Mouse (Mus musculus): ENCODE results near the gene Snapin. TPM values are rescaled to one million over a fixed set of nuclear protein-coding genes. Genes with fewer than 3 reads are reported as not detected.

The Snapin gene
- total RNA-seq (2021) (10 to 100 TPM; 72.1 to 73.8 TPM), polyA plus RNA-seq (2012; rRNA removed) (23.8 and 32.5 TPM in 2 replicates)
- long read RNA-seq, transcript Snapin-201 (3 exons, 958 nt), result minor isoform, 13 of 72 reads
- long read RNA-seq, transcript Snapin-203 (4 exons, 1,928 nt), result major isoform, 51 of 72 reads
- long read RNA-seq, partial matches to known transcripts, result 3 of 72 reads
- long read RNA-seq, other reads (novel, unspliced or antisense), result 3 of 72 reads

DNA sequence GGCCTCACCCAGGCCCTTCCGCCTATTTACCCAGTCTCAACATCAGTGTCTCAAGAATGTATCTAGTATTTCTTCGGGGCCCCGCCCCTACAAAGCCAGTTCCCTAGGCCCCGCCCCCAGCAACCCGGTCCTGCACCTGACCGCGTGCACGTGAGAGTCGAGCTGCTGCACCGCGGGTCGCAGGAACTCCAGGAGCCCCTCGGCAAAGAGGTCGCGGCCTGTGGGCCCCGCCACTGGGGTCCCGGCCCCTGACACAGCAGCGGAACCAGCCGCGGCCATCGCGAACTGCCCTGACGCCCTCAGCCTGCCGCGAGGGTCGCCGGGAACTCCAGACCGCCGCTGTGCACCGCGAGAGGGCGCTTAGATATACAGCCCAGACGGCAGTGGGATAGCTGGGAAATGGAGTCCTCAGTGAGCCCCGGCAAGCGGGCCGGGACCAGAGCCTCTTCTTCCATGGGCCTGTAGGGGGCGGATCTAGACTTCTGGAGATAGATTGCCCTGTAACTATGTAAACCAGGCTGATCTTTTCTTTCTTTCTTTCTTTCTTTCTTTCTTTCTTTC, at the start of gene Snapin:
TSS of gene Snapin (minus strand) at position 338 of the 561 bp plus-strand sequence.
- peak; percentile 96 for DNase-seq

DNA sequence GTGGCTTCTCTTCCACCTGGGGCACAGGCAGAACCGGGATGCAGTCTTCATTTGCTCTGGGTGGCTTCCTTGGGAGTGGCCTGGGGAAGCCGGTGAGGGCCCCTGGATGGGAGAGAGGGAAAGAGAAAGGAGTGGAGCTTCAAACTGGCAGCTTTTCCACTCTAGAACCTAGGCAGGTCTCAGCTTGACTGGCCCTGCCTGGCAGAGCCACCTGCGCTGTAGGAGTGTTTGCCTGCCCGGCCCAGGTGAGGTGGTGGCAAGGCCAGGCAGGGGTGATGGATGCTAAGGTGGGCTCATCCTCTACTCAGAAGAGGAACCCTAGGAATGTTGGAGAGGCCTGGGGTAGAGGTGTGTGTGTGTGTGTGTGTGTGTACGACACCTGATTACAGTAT, 47.1 kb upstream of the Snapin start:
- no peak for DNase-seq

DNA sequence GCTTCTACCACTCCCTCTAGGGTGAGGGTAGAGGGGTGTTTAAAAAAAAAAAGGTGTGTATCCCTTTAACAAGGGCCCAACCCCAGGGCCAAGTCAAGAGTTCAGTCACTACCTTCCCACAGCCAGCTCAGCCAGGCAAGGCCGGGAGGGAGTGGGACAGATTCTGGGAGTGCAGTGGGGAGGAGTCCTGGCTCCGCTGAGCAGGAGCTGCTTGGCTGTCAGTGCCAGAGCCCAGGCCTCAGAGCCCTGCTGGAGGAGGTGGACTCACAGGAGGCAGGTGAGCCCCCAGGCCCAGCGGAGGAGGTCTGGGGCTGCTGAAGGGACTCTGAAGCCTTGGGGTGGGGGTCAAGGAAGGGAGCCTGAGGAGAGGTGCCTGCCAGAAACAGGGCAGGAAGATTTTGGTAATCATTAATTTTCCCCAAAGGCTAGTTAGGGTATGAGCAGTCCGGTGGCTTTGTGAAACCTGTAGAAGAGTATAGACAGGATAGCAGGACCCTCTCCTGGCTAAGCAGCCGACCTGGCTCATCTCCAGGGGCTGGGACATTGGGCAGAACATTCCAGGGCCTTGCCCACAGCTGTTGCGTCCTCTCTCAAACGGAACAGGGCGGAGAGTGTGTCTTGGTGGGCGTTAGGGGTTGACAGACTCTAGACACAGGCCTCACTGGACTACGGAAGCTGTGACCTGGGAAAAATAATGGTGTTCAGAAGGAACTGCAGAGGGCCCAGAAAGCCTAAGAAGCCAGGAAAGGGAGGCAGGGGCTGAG, 46.5 kb upstream of the Snapin start, which contains the start of gene S100a16:
TSS of gene S100a16 (plus strand) at position 114 of the 764 bp plus-strand sequence.
- peak; percentile 90 for DNase-seq

DNA sequence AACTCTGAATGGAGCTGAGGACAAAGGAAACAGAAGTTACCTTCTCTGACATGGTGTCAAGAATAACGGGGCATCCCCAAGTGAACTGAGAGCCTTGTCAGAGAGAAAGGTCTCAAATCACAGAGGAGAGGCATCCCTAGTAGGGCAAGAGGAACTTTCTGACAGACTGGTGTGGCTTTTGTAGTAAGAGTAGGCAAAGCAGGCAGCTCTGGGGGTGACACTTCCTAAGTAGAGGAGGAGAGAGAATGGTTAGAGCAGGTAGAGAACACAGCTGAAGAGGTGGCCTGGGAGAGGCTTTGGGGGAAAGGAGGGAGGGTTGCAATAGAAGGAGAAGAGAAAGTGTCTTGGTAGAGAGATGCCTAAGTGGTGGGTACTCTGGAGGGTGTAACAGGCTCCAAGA, 44.6 kb upstream of the Snapin start:
- no peak for DNase-seq

DNA sequence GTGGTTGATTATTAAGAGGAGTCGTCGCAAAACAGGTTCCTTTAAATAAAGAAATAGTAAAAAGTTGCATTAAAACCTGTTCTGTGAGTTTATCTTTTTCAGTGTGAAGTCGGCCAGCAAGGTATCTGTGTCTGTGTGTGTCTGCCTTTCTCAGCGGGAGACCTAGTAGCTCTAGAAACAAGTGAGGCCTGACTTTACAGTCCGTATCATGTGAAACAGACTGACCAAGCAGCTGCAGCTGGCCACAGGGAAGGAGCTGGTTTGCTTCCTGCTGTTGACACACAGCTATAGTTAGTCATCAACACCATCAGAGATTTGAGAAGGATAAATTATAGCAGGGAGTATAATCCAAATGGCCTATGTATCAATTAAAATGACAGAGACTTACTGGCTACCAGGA, 40.9 kb upstream of the Snapin start:
- no peak for DNase-seq

DNA sequence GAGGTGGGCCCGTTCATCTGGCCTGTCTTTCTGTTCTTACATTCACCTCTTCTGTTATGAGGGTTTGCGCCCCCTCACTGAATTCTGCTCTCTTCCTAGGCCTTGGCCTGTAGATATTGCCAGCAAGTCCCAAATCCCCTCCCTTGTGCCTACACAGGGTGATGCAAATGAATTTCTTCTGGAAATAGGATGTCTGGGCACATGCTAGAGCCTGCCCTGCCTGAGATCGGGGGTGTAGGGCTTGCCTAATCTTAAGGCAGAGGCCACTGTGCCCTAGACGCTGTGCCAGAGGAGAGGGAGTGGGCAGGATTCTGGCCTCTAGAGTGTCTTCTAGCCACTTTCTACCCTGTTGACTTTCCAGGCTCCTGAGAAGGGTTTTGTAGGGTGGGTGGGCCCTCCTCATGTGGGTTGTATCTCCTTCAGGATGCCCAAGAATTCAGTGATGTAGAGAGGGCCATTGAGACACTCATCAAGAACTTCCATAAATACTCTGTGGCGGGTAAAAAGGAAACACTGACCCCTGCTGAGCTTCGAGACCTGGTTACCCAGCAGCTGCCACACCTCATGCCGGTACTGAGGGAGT, 36.5 kb upstream of the Snapin start:
- no peak for DNase-seq

DNA sequence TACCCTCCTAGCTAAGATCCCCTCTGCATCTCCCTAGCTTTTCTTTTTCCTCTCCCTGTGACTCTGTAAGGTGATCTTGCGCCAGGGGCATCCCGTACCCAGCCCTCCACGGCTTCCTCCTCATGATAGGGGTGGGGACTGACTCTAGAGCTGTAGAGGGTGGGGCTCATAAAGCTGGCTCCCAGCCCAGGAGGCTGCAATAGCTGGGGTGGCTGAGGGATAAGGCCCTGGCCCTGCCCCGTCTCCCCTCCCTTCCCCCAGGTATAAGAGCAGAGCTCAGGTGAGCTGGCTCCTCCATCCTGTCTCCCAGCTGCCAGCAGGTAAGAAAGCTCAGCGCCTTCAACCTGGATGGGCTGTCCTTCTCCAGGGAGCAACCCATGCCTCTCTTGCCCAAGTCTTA, 35.7 kb upstream of the Snapin start, which contains the start of gene S100a14:
TSS of gene S100a14 (plus strand) at position 277 of the 400 bp plus-strand sequence.
- DNase-seq, result no peak

DNA sequence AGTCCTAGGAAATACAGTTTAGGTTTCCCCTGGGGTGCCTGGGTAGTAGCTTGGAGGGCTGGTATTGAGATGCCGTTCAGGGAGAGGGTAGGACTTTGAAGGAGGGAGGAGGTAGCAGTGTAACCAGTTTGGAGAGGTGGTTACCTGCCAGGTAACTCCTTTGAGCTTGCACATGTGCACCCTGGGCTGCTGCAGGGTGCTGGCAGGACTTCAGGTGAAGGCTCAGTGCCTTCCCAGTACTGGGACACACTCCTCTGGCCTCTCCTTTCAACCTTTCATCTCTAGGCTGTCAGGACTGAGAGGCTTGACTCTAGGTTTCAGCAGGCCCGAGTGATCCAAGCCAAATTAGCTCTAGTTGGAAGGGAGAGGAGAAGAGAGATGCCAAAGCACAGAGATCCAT, 35.2 kb upstream of the Snapin start:
- no peak for DNase-seq

DNA sequence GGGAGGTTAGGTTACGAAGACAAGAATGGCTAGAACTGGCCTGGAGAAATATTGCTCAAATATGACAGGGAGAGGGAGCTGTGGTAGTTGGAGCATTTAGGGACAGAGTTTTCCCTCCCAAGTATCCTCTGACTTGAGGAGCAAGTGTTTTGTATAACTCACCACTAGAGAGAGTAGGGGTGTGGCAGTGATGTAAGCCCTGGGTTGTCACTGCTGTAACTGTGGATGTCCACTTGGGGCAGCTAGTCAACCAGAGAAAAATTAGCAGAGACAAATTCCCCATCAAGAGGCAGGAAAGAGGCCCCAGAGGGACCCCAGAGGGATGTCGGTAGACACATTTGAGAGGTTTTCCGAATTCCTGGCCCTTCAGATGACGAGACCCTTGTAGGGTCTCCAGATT, 34.6 kb upstream of the Snapin start:
- DNase-seq, result peak; percentile 55

DNA sequence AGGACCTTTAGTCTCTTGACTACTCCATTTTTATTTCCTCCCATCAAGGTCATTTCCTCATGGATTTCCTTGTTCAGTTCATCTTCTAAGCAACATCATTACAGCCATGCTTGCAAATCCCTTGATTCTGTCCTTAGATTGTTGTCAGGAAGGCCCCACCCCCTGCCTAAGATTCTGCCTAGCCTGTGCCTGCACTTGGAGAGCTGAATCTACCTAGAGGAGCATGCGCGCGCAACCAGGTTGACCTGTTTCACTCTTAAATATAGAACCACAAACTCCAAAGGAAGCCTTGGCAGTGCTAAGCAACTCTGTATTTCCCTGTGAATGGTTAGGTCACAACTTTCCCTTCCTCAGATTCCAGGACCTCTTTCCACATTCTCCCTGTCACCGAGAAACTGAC, 26.9 kb upstream of the Snapin start:
- no peak for DNase-seq

DNA sequence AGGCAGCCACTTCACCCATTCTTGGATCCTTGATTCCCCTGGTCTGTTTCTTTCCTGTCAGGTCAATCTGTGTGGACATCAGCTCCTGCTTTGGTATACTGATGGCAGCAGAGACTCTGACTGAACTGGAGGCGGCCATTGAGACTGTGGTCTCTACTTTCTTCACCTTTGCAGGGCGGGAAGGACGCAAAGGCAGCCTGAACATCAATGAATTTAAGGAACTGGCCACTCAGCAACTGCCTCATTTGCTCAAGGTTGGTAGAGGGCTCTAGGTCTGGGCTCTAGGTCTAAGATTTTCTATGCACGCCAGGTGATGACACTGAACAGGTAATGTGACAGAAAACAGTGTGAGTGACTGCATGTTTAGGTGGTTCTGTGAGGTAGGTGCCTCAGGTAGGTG, 25.0 kb upstream of the Snapin start:
- DNase-seq, result no peak

DNA sequence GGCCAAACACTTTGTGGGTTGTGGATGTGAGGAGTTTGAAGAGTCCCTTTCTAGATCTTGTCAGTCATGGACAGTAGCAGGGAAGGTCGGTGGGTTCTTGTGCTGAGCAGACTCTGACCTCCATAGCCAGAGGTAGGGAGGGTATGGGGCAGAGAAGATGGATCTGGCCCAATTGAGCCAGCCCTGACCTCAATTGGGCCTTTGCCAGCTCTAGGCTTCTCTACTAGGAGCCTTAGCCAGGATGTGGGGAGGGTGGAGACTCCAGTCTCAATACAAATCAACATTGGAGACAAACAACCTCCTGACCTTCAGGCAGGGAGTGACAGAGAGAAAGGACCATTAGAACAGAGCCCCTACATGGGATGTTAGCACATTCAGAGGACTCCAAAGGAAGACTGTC, 24.4 kb upstream of the Snapin start:
- peak; percentile 61 for DNase-seq

DNA sequence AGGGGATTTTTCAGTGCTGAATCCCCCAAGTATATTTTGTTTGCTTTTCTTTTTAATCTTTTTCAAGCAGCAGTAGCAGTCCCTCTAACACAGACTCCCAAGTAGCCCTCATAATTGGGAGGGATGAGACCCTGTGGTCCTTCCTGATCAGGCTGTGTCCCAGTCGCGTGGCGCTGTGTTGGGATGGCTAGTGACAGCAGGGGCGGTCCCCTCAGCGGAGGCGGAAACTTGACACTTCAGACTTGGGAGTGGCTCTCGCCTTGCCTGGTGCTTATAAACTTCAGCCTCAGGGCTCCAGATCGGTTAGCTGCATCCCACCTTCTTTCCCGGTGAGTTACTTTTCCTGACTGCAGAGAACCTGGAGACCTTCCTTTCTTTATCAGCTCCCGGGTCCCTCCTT, 23.9 kb upstream of the Snapin start:
- peak; percentile 87 for DNase-seq

DNA sequence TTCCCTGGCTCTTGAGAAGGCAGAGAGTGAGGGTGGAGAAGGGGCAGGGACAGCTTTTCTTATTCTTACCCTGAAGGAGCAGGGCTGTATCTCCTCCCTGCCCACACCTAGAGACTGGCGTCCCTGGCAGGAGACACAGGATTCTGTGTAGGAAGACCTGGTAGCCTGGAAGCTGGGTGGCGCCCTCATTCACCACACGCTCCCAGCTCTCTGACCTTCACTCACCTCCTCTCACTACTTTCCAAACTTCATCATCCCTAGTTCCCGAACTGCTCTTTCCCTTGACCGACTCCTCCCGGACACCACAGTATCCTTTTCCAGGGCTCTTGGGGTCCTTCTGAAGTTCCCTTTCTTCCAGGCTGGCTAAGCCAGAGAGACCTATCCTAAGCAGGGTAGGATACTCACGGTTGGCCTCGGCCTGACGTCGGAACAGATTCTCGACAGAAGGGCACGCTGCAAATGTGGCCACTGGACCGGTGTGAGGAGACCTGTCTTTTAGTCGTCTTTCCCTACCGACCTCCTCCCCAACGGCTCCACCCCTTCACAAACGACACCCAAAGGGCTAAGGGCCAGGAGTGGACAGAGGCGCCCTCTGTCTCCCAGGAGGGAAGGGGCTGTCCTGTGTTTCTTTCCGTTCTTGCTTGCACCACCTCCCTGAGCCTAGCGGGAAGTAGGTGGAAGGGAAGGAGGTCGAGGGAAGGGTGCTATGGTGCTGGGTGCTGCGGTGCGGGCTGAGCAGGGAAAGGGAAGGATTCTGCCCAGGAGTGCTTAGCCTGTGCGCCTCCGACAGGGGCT, 23.2 kb upstream of the Snapin start, which contains the start of the genes S100a1 and S100a13:
TSS of gene S100a1 (minus strand) at position 597 of the 795 bp plus-strand sequence.
TSS of gene S100a13 (plus strand) at position 640 of the 795 bp plus-strand sequence.
- peak; percentile 90 for DNase-seq

DNA sequence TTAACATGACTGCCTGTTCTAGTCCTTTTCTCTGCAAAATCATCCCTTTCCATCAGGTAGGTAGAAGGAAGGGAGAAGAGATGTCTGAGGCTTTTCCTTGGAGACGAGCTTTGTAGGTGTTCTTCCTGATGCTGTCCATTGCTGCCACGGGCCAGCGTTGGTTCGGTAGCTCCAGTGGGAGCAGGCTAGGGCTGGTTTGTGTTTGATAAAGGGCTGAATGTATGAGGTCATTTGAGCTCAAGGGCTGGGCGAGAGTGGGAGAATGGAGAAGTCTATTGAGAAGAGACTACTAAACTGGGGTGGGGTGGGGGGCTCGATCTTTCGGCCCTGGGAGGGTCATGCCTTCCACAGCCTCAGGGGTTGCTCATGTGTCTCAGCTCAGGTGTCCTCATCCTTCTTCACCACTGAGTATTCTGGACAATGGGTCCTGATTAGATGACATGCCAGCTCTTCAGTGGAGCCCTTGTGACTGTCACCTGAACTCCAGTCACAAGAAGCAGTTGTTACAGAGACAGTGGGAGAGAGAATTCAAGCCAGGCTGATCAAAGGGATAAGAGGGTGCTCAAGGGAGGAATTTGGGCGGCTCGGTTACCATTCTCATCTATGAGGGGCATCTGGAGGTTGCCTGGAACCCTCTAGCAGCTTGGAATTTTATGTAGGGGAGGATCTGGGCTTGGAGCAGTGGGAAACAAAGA, 22.3 kb upstream of the Snapin start:
- no peak for DNase-seq

DNA sequence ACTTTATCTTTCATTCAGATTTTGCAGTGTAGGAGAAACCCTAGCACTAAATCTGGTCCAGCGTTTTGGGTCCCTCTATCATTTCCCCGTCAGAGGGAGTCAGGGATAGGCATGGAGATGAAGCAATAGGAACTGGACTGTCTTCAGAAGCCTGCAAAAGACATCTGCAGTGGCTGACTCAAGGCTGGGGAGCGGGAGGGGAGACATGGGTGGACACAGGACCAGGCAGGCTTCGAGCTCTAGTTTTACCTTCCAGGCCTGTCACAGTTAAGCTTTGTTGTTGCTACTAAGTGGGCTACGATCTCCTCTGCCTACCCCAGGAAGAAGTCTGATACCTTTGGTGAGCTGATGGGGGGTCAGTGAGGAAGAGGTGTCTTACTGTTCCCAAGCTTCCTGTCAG, 21.4 kb upstream of the Snapin start:
- DNase-seq, result no peak

DNA sequence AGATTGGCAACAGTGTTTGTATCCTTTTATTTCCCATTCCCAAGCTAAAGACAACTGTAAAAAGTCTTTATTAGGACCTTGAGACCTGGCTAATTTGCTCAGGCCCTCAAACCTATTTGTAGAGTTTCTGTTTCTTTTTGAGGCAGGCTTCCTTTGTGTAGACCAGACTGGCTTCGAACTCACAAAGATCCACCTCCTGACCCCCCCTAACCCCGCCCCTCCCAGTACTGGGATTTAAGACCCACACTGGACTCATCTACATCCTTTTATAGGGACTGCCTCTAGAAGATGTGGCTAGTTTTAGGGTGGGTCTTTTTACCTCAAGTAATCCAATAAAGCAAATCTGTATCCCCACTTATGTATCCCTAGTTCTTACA, 18.9 kb upstream of the Snapin start:
- no peak for DNase-seq

DNA sequence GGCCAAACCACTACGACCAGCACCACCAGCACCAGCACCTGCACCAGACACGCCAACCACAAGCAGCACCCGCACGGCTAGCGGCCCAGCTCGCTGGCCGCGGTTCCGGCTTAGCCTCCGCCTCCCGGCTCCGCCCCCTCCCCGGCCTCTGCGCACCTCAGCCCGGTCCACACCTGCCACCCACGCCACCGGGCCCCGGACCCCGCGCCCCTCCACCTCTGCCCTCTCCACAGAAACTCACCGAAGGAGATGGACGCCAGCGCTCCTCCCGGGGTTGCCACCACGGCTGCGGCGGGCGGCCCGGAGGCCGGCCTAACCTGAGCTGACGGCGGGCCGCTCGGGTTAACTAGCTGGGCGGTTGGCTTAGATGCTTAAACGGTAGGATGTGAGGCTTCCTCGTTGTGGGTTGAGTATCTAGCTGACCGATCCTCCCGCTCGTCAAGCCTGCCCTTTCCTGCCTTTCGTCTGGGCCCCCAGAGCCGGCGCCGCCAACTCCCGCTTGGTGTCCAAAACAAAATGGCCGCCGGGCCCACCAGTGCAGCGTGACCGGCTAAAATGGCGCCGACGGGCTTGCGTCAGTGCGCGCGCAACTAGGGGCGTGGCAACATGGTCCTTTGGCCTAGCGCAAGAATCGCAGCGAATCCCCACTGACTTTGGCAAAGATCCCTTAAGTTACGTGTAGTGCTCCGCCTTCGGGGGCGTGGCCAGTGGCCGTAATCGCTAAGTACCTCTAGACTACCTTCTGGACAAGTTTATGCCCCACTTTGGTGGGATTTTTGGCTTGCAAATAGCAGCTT, 18.3 kb upstream of the Snapin start, which contains the start of gene Chtop:
TSS of gene Chtop (minus strand) at position 549 of the 797 bp plus-strand sequence.
- DNase-seq, result peak; percentile 99

DNA sequence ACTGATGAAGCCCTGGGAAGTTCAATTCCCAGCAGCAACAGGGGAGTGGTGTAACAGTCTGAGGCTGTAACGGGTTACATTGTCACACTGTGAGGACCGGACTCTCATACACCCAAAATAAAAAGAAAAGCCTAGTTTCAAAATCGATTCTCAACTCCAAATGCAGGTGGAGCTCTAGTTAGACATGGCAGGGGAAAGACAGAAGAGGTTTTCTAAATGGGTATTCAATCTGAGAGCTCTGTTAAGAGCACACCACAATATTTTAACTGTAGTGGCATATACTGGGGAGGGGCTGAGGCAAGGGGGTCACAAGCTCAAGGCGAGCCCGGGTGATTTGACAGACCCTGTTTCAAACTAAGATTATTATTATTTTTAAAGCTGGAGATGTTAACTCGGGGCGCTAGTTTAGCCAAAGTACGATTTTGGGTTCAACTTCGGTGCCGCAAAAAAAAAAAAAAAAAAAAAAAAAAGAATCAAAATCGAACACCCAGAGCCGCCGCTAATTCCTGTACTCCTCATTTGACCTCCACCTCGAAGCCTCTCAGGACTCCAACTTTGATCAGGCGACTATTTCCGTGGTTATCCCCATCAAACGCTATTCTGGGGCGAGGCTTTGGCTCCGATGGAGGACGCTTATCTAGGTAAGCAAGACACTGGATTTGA, 17.6 kb upstream of the Snapin start:
- DNase-seq, result no peak

DNA sequence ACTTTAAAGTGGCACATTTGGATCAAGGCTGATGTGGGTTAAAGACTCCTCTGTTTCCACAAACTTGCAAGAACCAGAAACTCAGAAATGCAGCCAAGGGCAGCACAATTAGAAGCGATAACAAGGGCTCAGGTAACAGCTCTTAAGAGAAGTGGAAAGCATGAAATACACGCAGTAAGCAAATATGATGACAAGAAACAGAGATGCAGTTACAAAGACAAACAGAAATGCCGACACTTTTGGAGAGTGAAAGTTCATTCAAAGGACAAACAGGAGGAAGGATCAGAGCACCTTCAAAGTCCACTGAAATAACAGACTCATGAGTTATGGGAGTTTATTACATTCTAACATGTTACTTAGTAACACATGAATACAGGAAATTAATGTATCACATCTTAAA, 15.5 kb upstream of the Snapin start:
- DNase-seq, result no peak

Measured in adrenal gland, adult 2 months (tissue).